Mouse (Mus musculus): ENCODE measurements around the gene Scube3.

DNA sequence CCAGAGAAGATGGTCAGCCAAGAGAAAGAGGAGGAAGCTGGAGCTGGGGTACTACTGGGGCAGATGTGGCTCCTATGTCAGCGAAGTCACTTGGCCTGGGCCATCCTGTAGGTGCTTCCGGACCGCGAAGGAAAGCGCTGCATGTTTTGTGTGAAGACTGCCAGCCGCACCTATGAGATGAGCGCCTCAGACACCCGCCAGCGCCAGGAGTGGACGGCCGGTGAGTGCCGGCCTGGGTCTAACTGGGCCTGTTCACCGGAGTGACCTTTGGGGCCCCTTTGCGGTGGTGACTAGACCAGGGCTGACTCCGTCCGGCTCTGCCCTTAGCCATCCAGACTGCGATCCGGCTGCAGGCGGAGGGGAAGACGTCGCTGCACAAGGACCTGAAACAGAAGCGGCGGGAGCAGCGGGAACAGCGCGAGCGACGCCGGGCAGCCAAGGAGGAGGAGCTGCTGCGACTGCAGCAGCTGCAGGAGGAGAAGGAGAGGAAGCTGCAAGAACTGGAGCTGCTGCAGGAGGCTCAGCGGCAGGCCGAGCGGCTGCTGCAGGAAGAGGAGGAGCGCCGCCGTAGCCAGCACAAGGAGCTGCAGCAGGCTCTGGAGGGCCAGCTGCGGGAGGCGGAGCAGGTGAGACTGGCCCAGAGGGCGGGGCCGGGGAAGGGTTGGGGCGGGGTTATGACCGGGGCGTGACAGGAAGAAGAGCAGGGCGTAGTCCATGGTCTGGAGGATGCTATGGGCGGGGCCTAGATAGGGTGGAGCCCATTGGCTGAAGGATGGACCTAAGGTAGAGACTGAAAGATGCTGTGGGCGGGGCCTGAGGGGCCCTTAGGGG lies 81.8 kb downstream of the Scube3 start:
- no peak for TF ChIP-seq CTCF (IDR thresholded peaks at IDR 0.05; ENCODE audit: borderline replicate concordance, insufficient read depth, low read depth, low read length)
- peak; percentile 54; the same call in 1 of the 2 replicates for TF ChIP-seq POLR2A (IDR thresholded peaks at IDR 0.05; ENCODE audit: borderline replicate concordance, insufficient read depth, low read length)
